Mouse (Mus musculus) forebrain, embryonic 12.5 days (tissue): Measurements from ENCODE around the gene Rbms1. TPM values are rescaled to one million over a fixed set of nuclear protein-coding genes. Genes with fewer than 3 reads are reported as not detected.

Experiments used
- ATAC-seq: fragments of 200-750 bp; cut with Nextera tagmentation; 2 replicates; pipeline ENCODE4 v1.8.0; 2017; ENCODE audit warnings: moderate TSS enrichment; ENCODE audit not compliant: low FRiP score
- H3K27ac ChIP-seq: fragments of 300-500 bp; sonication (generic); 2 replicates; pipeline ENCODE4 v1.5.1; 2016; ENCODE audit warnings: mild to moderate bottlenecking
- H3K27me3 ChIP-seq: fragments of 300-500 bp; sonication (generic); 2 replicates; pipeline ENCODE4 v1.6.1; 2016; ENCODE audit warnings: mild to moderate bottlenecking
- H3K36me3 ChIP-seq: fragments of 300-500 bp; sonication (generic); replicated peaks from 2 replicates; pipeline ENCODE4 v1.6.1; 2016; ENCODE audit warnings: mild to moderate bottlenecking
- H3K4me1 ChIP-seq: fragments of 300-500 bp; sonication (generic); 2 replicates; pipeline ENCODE4 v1.6.1; 2016
- H3K4me2 ChIP-seq: fragments of 300-500 bp; sonication (generic); 2 replicates; pipeline ENCODE4 v1.6.1; 2016; ENCODE audit warnings: mild to moderate bottlenecking, moderate library complexity
- H3K4me3 ChIP-seq: fragments of 300-500 bp; sonication (generic); replicated peaks from 2 replicates; pipeline ENCODE4 v1.5.1; 2016; ENCODE audit warnings: mild to moderate bottlenecking
- H3K9ac ChIP-seq: fragments of 300-500 bp; sonication (generic); 2 replicates; pipeline ENCODE4 v1.6.1; 2016; ENCODE audit warnings: mild to moderate bottlenecking
- H3K9me3 ChIP-seq: fragments of 300-500 bp; sonication (generic); 2 replicates; pipeline ENCODE4 v1.6.1; 2016
- WGBS: fragments of 180-500 bp; shearing (Covaris S2); methylation state at CpG from one replicate; pipeline ENCODE4 v1.1.7; 2016; 5-methylcytosine and 5-hydroxymethylcytosine counted together
- polyA plus RNA-seq: library from polyadenylated mRNA; unstranded; fragments of >200 nt; fragmentation: Nextera tagmentation; extraction: Ambion mirVana; gene quantifications from 2 replicates; pipeline ENCODE4 v1.2.1, GENCODE M21; 2016

The Rbms1 gene
- polyA plus RNA-seq, 1 experiment from 2014 or later, result 31.9 TPM

DNA sequence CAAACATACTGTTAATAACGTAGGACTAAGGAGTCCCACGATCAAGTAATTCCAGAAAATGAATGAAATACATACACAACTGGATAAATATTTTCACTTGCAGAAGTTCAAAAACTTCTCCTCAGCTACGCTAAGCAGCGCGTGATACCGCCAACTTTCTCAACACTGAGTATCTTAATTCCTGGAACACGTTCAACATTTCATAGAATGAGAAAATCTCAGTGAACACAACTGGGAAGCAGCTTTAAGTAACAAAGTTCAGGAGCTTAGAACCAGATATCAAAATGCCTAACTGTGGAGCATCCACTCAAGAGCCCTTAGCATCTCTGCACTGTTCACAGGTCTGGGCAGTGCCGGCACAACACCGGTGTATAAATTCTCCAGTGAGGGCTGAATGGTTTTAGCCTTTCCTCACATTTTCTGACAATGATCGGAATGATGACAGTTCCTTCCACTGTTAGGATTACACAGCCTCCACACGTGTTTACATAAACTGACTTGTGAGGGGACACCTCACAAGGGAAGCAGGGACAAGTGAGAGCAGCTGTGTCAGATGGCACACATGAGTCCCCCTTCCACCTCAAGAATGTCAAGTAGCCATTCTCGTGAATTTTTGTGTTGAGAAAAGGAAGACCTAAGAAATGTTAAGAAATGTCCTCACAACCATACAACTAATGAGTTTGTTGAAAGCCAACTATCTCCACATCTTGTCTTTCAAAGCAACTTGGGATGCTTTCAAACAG lies 93.8 kb downstream of the Rbms1 start:
- H3K9me3 ChIP-seq, result no peaks in the 10 kb centered on the region
- H3K4me3 ChIP-seq, result no peak overlapping the region
- no peak overlapping the region for H3K9ac ChIP-seq
- H3K27me3 ChIP-seq, result peaks cover 61% of the 10 kb centered on the region
- H3K27ac ChIP-seq, result no peak overlapping the region
- H3K36me3 ChIP-seq, result no peaks in the 10 kb centered on the region
- H3K4me1 ChIP-seq, result no peaks in the 10 kb centered on the region; the same call in 1 of the 2 replicates
- WGBS, result 88% methylated on average over 12 of the region's 12 CpGs
- H3K4me2 ChIP-seq, result no peak overlapping the region
- no peak for ATAC-seq

DNA sequence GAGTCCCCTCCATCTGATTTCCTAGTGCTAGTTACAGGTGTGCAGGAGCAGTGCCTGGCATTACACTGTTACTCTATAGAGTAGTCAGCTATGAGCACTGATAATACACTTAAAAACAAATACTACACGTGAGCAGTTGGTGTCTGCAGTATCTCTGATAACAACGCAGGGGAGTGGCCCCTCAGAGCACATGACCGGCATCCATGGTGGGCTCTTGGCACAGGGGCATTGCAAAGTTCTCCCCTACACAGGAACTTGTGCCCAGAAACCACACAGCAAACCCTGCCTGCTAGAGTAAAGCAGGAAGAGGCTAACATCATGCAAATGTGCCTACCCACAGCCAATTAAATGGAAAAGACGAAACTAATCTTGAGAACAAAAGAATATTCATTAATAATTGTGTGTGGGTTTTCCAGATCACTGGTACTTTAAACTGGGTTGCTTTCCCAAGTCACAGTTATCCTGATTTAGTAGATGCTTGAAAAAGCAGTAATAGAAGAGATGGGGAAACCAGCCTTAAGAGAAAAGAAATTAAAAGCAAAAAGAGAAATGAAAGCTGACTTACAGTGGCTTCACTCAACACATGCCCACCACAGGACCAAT lies 94.8 kb downstream of the Rbms1 start:
- WGBS, result 86% methylated on average over 4 of the region's 4 CpGs
- Histone ChIP-seq H3K4me3 (no peak overlapping the region), H3K4me1 (no peaks in the 10 kb centered on the region; the same call in 1 of the 2 replicates), H3K9me3 (no peaks in the 10 kb centered on the region), H3K9ac (no peak overlapping the region), H3K36me3 (no peaks in the 10 kb centered on the region), H3K27me3 (peaks cover 55% of the 10 kb centered on the region), H3K4me2 (no peak overlapping the region), H3K27ac (no peak overlapping the region)
- ATAC-seq, result no peak

DNA sequence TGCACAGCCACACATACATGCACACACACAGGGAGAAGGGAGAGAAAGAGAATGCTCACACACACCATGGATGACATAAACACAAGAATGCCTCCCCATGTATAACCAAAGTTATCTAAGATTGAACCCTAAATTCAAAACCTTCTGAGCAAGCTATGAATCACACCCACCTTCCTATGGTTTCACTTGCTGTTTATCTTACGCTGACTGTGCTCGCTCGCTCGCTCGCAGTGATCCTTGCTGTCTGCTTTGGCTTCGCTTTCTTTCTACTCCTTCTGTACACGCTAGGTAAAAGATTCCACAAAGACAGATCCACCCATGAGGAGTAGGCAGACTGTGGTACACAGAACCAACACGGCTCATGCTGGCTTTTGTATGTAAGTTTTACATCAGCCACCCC lies 95.7 kb downstream of the Rbms1 start:
- Histone ChIP-seq H3K9me3 (no peaks in the 10 kb centered on the region), H3K9ac (no peak overlapping the region), H3K36me3 (no peaks in the 10 kb centered on the region), H3K27ac (no peak overlapping the region), H3K27me3 (peaks cover 47% of the 10 kb centered on the region), H3K4me3 (no peak overlapping the region), H3K4me1 (no peaks in the 10 kb centered on the region; the same call in 1 of the 2 replicates), H3K4me2 (no peak overlapping the region)
- WGBS, result 95% methylated on average over 8 of the region's 8 CpGs
- ATAC-seq, result no peak

DNA sequence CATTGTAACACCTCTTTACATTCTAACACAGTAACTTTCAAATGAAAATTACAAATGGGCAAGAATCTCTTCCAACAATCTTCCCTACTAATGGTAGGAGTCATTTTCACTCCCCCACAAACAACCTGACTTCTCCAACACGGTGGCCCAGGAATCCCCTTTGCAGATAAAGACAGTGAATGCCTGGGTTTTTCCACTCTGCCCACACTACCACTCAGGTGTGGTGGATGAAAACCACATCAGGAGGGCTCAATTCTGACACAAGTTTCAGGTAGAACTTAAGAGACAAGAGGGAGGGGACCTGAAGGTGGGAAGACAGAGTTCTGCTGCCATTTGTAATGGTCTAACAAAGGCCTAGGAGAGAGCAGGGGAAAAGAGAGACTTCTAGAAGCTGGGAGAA lies 97.1 kb downstream of the Rbms1 start:
- Histone ChIP-seq H3K4me1 (no peaks in the 10 kb centered on the region), H3K9ac (no peak overlapping the region), H3K27me3 (peaks cover 32% of the 10 kb centered on the region), H3K4me3 (no peak overlapping the region), H3K9me3 (no peaks in the 10 kb centered on the region), H3K4me2 (no peak overlapping the region), H3K36me3 (no peaks in the 10 kb centered on the region), H3K27ac (no peak overlapping the region)
- ATAC-seq, result no peak
- 79% methylated on average over 1 of the region's 1 CpGs for WGBS

DNA sequence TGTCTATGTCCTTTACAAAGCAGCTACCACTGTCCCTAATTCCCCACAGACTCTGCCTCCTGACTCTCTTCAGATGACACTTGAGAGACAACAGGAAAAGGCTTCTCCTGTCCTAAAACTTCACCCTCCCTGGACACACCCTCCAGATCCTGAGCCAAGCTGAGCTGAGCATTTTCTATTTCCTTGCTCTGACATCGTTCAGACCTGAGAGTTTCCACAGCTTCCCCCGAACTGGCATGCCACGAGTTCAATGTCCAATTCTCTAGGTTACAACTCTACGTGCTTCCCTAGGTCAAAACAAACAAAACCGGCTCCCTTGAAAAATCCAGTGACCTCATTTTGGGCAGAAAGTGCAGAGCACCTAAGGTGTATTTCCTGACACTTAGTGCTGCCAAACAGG lies 98.0 kb downstream of the Rbms1 start:
- Histone ChIP-seq H3K9ac (no peak overlapping the region), H3K4me3 (no peak overlapping the region), H3K9me3 (no peaks in the 10 kb centered on the region), H3K27me3 (peaks cover 27% of the 10 kb centered on the region; the same call in 1 of the 2 replicates), H3K4me1 (no peaks in the 10 kb centered on the region), H3K4me2 (no peak overlapping the region), H3K36me3 (no peaks in the 10 kb centered on the region), H3K27ac (no peak overlapping the region)
- ATAC-seq, result no peak
- WGBS, result 80% methylated on average over 5 of the region's 5 CpGs

DNA sequence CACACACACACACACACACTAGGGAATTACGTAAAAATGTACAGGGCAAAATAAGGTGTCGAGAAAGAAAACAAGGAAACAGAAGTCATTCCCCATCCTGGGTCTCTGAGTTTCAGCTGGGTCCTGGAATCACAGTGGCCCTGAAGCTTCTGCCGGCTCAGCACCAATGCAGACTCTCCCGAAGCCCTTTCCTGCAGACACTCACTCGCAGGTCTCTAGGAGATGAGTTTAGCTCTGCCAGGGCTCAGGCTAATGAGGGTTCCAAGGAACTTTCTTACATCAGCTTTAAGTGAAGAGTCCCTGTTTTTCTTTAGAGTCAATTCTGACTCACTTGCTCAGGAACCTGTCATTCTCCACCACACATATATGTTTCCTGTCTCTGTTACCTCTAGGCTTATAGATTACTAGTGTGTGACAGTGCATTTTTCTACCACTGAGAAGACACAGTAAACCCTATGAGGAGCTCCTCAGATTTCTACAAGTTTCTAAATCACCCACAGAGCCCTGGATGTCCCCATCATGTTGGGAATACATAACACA lies 98.7 kb downstream of the Rbms1 start:
- Histone ChIP-seq H3K4me3 (no peak overlapping the region), H3K9ac (no peak overlapping the region), H3K4me2 (no peak overlapping the region), H3K36me3 (no peaks in the 10 kb centered on the region), H3K27ac (no peak overlapping the region), H3K4me1 (no peaks in the 10 kb centered on the region), H3K27me3 (peaks cover 20% of the 10 kb centered on the region; the same call in 1 of the 2 replicates), H3K9me3 (no peaks in the 10 kb centered on the region)
- 83% methylated on average over 5 of the region's 5 CpGs for WGBS
- no peak for ATAC-seq

DNA sequence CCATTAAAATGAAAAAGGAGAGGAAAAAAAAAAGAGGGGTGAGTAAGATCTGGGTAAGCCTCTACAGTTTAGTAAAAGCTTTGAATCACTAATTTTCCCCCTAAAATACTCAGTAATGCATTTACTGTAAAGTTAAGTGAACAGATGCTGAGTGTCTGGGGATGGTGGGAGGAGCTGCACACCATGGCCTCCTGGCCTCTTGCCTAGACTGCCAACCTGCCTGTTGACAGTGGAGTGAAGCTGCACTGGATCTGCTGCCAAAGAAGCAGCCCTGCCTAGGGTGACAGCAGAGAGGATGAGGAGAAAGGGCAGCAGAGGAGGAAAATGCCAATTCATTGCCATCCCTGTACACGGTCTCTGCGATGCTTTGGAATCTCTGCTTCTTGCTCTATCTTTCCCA lies 99.2 kb downstream of the Rbms1 start:
- Histone ChIP-seq H3K9me3 (no peaks in the 10 kb centered on the region), H3K4me2 (no peak overlapping the region), H3K36me3 (no peaks in the 10 kb centered on the region), H3K4me1 (no peaks in the 10 kb centered on the region), H3K4me3 (no peak overlapping the region), H3K9ac (no peak overlapping the region), H3K27me3 (peaks cover 19% of the 10 kb centered on the region; the same call in 1 of the 2 replicates), H3K27ac (no peak overlapping the region)
- 97% methylated on average over 2 of the region's 2 CpGs for WGBS
- no peak for ATAC-seq

DNA sequence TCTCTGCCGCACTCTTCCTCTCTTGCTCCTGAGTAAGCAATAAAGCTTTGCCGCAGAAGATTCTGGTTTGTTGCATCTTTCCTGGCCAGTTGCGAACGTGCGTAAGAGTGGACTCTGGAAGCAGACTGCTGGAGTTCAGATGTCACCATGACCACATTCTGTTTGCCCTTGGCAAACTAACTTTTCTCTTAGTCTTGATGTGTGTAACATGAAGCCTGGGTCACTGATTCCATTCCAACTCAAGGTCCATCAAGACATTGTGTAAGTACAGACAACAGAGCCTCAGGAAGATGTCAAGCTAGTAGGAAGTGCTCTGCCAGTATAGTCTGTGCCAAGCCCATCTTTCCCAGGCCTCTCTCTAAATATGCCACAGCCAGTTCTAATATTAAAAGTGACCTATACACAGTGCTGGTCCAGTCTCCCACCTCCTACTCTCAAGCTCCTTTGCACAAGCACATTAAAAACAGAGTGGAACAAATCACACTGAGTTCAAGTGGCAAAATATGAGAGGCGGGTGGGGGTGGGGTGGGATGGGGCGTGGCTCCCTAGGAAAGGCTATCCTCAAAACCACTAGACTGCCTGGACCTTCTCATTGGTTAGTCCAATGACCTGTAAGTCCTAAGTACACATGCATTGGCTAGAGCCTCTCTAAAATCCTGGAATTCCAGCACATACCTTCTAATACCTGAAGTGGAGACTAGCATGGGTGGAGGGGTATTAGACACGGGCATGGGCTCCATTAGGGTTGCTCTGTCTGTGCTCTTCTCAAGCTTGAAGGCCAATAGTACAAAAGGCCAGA lies 99.9 kb downstream of the Rbms1 start:
- peaks cover 19% of the 10 kb centered on the region; the same call in 1 of the 2 replicates for H3K27me3 ChIP-seq
- no peaks in the 10 kb centered on the region for H3K4me1 ChIP-seq
- H3K9ac ChIP-seq, result no peak overlapping the region
- no peaks in the 10 kb centered on the region for H3K36me3 ChIP-seq
- no peak for ATAC-seq
- H3K9me3 ChIP-seq, result no peaks in the 10 kb centered on the region
- H3K27ac ChIP-seq, result no peak overlapping the region
- 94% methylated on average over 8 of the region's 8 CpGs for WGBS
- no peak overlapping the region for H3K4me2 ChIP-seq
- no peak overlapping the region for H3K4me3 ChIP-seq

DNA sequence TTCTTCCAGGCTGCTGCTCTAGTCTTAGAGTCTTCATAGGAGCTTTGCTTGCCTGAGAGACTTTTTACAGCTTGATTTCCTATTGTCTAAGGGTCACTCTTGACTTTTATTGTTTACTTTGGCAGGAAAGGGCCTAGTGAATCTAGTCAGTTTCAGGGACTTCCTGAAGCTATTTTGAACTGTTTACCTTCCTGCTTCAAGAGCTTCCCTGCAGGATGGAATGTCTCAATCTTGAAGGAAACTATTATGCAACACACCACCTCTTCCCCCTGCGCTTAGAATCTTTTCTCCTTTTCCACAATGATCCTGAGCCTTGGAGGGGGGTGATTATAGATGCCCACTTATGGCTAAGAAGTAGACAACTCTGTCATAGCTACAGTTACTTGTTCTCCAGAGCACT lies 104.9 kb downstream of the Rbms1 start:
- Histone ChIP-seq H3K4me3 (no peak overlapping the region), H3K4me2 (no peak overlapping the region), H3K36me3 (no peaks in the 10 kb centered on the region), H3K9me3 (no peaks in the 10 kb centered on the region), H3K9ac (no peak overlapping the region), H3K27me3 (no peaks in the 10 kb centered on the region), H3K27ac (no peak overlapping the region), H3K4me1 (no peaks in the 10 kb centered on the region)
- no peak for ATAC-seq
- 78% methylated on average over 1 of the region's 1 CpGs for WGBS

DNA sequence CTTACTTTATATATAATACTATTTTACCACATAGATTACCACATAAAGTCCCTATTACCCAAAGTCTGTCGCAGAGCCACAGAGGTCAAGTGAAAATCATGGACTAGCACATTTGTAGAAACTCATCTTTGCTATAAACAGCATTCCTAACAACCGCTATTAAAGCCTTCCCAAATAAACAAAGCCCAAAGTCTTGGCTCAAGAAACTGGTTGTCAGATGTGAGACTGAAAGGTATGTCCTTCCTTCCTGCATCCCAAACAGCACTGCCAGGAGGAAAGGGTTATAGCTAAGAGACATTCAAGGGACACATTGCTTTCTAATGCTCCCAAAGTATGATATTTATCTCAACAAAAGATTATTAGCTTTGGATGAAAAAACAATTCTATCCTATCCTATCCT lies 106.9 kb downstream of the Rbms1 start:
- H3K27me3 ChIP-seq, result no peaks in the 10 kb centered on the region
- H3K4me3 ChIP-seq, result no peak overlapping the region
- no peaks in the 10 kb centered on the region for H3K36me3 ChIP-seq
- 90% methylated on average over 2 of the region's 2 CpGs for WGBS
- no peaks in the 10 kb centered on the region for H3K4me1 ChIP-seq
- no peak overlapping the region for H3K27ac ChIP-seq
- H3K4me2 ChIP-seq, result no peak overlapping the region
- no peak for ATAC-seq
- H3K9ac ChIP-seq, result no peak overlapping the region
- no peaks in the 10 kb centered on the region for H3K9me3 ChIP-seq

DNA sequence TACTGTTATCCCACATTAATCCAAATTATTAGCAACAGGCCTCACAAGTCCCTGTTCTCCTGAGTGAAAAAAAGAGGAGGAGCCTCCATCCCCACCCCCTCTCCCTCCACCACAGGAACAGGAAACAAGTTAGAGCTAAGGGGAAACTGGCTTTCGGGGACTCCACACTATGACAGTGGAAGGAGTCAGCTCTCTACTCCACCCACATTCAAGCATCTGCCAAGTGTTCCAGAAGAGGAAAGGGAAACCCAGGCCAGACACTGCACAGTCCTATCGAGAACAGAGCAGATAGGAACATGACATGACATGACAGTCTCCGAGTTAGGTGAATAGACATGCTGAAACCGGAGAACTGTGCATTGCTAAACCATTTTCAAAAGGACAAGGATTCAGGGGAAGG lies 108.0 kb downstream of the Rbms1 start:
- no peak for ATAC-seq
- 68% methylated on average over 4 of the region's 4 CpGs for WGBS
- H3K36me3 ChIP-seq, result no peaks in the 10 kb centered on the region

DNA sequence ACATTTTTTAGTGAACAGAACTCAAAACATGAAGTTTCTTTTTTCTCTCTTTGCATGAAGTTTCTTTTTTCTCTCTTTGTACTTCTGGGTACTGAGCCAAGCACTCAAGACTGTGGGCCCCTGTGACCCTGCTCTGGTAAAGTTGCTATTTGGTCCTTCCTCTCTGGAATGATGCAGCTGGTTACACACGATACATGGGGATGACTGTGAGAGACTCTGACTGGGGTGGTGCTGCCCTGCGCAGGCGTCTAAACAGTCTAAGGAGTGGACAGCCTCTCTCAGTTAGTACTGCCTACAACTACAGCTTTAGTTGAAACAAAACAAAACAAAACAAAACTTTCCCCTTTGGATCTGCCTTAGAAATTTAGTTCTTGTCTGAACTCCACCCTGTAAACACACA lies 111.1 kb downstream of the Rbms1 start:
- H3K4me1 ChIP-seq, result no peaks in the 10 kb centered on the region
- whole genome bisulfite sequencing, result 79% methylated on average over 3 of the region's 3 CpGs
- no peaks in the 10 kb centered on the region for H3K9me3 ChIP-seq
- H3K4me2 ChIP-seq, result no peak overlapping the region
- no peaks in the 10 kb centered on the region for H3K36me3 ChIP-seq
- H3K27ac ChIP-seq, result no peak overlapping the region
- no peaks in the 10 kb centered on the region for H3K27me3 ChIP-seq
- H3K9ac ChIP-seq, result no peak overlapping the region
- no peak overlapping the region for H3K4me3 ChIP-seq
- no peak for ATAC-seq

More for the DNA sequence above, 108.0 kb downstream of the Rbms1 start:
- H3K4me3 ChIP-seq, result no peak overlapping the region
- H3K4me1 ChIP-seq, result no peaks in the 10 kb centered on the region
- no peak overlapping the region for H3K4me2 ChIP-seq
- no peaks in the 10 kb centered on the region for H3K27me3 ChIP-seq
- no peak overlapping the region for H3K27ac ChIP-seq
- H3K9ac ChIP-seq, result no peak overlapping the region
- H3K9me3 ChIP-seq, result no peaks in the 10 kb centered on the region
